Mouse (Mus musculus) erythroblast, adult 5-6 weeks (primary cell): ENCODE data around the gene Hoxa10. TPM values are rescaled to one million over a fixed set of nuclear protein-coding genes. Genes with fewer than 3 reads are reported as not detected.

Experiments used
- ATAC-seq: replicated peaks from 2 replicates; pipeline ENCODE4 v1.8.0; 2016; ENCODE audit warnings: moderate number of reproducible peaks, mild to moderate bottlenecking, moderate TSS enrichment, inconsistent platforms; ENCODE audit not compliant: poor library complexity, low FRiP score, severe bottlenecking
- total RNA-seq, 2 experiments: library from RNA; stranded (forward) in 1 of 2; stranded (reverse) in 1 of 2; fragments of 150-400 nt in 1 of 2; fragments of 200-764, 138-1000 nt in 1 of 2; gene quantifications; 2 replicates each; pipeline versions ENCODE4 v1.2.3 to v1.2.4; 2015 to 2017; ENCODE audit warnings: low replicate concordance in 2 of 2

Gene Hoxa10
- total RNA-seq, 2 experiments from 2014 or later, result not detected

DNA sequence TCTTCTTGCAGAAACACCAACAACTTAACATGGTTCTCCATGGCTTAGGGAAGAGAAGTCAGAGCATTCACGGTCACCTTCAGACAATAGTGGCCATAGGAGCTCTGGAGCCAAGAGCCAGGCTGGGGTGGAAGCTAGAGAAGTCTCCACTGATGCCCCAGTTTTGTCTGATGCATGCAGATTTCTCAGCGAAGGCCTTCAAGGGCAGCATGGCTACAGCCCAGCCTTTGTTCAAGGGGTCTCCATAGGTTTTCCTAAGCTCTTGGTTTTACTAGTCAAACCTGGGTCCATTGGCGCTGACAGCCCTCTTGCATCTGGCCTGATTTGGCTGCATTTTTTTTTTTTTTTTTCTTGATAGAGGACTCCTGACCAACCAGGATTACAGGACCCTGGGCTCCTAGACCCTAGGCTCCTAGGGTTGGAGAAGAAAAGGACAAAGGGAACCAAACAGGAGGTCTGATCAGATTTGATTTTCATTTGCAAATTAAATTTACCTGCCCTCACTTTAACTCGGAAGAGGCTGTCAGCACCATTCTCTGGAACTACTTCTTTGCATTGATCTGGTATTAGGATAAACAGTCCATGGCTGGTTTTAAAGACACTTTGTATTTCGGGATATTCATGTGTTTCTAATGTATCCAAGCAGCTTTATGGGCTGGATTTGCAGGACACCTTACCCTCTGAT, 23.6 kb upstream of the Hoxa10 start:
- no peak for ATAC-seq

DNA sequence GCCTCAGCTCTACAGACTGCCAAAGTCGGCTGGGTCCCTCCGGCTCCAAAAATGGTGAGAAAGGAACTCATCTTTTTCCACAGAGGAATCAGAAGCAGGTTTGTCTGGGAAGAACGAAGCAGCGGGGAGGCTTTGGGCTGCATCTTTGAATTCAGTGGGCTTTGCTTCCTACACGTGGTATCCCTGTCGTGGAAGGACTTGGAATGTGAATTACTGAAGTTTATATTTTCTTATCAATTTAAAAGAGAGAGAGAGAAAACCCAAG, 22.6 kb upstream of the Hoxa10 start:
- ATAC-seq, result no peak

DNA sequence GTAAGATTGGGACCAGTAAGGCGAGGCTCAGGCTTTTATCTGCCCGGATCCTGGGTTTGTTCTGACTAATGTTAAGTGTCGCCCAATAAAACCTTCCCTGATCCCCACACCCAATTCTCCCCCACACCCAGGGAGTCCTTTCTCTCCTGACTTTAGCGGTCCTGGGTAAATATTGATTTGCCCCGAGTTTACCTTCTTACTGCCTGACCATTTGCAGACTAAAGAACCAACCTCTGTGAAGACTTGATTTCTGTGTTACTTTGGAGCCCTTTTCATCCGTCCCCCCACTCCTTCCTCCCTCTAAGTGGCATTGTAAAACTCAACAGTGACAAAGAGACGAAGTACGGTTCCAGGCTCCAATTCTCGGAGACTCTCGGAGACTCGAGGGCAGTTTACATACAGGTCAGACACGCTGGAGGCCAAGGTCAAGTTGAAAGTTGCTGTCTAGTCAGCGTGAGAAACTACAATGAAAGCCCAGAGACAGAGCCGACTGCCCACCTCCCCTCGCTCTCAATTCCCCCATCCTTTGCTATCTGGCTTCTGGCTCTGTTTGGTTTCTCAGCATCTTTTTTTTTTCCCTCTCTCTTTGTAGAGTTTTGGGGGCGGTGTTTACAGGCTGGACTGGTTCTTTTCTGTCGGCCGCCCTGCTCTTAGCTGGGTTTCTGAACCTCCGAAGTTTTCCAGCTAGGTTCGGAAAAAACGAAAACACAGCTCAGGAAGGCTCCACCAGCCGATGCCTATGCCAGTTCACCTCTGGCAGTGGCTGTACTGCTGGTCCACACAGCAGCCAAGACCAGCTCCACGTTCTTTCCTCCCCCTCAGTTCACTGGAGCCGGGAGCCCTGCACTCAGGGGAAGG, 22.0 kb upstream of the Hoxa10 start:
- no peak for ATAC-seq

DNA sequence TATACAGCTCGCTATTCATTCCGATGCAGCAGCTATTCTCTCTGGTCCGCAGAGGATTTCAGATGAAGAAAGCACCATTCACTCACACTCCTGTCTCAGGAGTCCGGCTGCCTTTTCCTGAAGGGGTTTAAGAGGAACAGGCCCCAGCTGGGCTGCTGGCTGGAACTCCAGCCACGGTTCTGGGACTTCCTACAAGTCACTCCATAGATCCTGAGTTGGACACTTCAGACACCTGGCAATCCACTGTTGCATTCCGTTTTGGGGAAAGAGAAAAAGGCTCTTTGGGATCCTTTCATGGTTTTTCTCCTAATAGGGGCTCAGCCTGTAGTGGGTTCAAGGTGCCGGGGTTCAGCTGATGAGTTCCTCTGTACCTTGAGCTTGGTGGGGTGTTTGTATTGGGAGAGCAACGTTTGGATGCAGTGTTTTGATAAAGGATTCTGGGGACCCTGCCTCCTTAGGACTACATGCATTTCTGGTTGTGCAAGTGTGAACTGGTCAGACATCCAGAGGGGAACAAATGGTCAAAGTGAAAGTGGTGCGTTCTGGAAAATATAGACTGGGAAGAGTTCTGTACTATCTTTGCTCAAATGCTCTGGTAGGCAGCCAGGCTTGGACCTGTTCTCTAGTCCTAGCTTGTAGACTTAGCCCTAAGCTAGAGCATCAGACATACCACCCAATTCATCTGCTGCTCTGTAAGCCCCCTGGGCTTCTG, 21.3 kb upstream of the Hoxa10 start:
- ATAC-seq, result no peak

DNA sequence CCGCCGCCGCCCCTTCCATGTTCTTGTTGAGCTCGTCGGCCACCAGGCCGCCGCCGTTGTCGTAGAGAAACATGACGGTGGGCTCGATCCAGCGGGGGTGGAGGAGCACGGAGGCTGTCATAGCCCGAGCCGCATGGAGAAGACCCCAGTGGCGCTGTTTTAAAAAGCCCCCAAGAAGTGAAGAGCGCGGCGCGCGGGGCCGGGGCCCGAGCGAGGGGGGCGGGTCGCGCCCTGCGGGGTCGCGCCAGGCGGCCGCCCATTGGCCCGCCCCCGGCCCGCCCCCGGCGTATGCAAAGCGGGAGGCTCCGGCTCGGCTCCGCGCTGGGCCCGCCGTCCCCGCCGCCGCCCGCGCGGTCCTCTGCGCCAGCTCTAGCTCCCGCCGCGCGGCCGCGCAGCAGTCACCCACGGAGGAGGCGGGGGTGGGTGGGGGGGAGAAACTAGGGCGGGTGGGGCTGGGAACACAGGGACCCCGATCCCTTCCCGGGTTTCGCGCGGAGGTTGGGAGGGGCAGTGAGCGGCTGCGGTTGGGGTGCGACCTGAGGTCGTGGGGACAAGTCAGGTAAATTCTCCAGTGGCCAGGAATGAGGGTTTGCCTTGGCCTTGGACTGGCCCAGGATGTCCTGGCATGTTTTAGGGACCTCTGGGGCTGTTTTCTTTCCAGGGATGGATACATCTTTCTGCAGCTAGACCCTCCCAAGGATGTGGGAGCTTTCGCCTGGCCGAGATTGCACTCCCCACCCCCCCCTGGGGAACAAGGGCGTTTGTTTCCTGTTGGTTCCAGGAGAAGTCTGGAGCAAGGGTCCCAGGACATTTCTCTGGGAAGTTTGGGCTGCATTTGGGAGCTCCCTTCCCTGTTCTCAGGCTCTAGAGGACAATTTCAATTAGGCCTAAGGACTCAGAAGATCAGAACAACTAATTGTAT, 20.3 kb upstream of the Hoxa10 start, which contains the start of gene Hoxa13:
Gene Hoxa13 (minus strand): TSS at position 227 of the 922 bp plus-strand sequence.
- no peak for ATAC-seq

DNA sequence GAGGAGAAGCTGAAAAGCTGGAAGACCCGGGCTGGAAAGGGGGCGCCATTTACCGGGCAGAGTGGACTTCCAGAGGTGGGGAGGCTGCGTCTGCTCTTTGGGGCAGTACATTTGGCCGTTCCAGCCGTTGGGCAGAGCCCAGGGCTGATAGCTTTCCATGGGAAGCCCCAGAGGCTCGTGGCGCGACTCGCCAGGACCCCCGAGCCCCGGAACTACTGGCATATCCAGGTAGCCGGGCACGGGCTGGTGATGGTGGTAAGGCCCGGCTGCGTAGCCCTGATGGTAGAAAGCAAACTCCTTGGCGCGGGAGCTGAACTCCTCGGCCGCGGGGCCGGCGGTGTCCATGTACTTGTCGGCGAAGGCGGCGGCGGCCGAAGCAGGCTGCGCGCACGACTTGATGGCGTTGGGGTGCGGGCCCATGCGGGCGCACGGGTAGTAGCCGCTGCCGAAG, 19.2 kb upstream of the Hoxa10 start:
- no peak for ATAC-seq

DNA sequence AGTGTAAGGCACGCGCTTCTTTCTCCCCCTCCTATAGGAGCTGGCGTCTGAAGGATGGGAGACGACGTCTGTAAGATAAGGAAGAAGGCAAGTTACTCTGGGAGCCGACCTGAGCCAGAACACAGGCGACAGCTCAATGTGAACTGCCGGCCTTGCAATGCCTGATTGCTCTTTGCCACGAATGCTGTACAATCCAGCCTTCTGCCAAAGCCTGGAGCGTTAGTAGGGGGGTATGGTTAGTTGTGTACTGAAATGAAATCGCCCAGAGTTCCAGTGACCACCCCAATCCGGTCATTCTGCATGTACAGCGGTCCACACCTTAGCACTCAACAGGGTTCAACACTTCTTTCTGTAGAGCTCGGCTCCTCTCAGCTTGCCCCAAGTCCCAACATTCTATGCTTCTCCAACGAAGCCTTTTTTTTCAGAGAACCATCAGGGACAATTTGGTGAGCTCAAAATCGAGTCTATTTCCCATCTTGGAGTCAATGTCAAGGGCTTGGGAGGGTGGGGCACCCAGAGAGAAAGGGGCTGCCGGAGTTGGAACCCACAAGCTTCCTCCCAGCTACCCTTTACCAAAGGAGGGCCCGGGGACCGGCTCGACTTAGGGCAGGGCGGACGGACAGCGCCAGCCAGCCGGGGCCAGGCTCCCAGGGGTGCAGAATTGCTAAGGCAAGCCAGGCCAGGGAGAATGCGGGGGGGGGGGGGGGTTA, 18.6 kb upstream of the Hoxa10 start:
- no peak for ATAC-seq

DNA sequence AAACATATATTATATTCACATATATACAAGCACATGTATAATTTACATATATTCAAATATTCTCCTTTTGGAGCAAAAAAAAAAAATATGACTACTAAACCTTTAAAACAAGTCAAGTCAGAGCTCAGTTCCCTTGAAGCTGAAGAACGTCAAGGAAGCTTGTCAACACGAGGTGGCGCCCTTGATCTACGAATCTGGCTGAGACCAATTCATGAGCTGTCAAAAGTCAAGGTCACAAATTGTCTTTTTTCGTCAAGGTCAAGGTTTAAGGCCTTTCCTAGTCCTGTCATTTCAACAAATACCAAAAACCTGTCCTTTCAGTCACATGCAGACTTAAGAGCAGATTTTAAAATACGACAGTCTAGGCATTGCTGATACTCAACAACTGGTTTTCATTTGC, 16.3 kb upstream of the Hoxa10 start:
- ATAC-seq, result no peak

DNA sequence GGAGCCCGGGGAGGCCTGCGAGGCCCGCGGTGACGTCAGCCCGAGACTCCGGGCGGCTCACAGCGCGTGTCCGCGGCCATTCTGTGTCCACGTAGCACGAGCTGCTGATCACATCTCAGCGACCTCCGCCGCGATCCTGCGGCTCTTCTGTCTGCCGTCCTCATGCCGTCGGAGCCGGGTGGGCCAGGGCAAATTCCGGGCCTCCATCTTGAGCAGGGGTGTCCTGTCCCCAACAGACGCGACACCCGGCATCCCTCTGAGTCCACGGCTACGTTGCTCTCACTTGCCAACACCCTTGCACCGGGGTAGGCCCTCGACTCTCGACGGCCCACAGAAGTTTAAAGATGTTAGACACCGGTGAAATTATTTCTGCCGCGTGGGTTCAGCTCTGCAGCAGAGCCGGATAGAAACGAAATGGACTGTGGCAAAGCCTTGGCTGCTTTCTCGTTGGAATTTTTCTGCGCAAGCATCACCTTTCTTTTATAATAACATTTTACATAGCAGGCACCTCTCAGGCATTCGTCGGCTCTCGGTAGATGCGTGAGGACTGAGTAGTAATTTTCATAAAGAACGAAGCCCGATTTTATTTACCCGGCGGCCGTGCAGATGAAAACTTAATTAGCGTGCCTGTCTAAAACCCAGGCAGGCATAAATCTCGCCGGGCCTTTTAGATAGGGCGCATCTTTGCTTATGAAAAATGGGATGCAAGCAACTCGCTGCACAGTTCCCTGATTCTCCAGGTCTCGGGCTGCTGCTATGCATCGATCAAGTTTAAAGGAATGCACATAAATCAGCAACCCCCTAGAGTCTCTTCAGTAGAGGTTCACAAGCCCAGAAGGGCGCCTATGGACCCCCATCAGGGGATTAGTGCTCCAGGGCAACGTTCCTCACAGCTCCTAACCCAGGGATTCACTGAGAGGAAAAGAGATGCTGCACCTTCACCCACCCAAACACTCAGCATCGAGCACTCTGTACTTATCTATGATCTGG, 13.2 kb upstream of the Hoxa10 start:
- ATAC-seq, result no peak

DNA sequence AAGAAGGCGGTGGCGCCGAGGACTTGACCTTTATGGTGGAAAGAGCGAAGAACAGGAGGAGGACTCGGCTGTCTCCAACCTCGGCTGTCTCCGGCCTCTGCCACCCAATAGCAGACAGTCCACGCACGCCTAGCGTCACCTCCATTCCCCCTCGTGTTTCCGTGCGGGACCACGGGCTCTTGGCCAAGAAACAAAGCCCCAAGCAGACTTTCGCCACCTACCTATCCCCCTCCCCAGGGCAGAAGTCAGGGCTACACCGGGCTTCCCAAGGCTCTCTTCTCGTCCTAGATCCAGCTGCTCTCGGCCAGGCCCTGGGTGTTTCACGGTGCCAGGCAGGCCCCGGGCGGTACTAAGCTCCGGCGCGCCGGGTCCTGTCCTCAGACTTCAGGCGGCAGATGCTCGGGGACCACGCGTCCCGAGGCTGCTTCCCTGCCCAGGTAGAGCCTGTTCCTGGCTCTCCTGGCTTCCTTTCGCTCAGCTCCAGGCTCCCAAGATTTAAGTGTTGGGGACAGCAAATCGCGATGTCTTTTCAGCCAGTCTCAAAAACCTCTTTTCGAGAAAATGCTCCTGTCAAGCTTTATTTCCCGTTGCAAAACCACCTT, 12.2 kb upstream of the Hoxa10 start:
- ATAC-seq, result no peak

DNA sequence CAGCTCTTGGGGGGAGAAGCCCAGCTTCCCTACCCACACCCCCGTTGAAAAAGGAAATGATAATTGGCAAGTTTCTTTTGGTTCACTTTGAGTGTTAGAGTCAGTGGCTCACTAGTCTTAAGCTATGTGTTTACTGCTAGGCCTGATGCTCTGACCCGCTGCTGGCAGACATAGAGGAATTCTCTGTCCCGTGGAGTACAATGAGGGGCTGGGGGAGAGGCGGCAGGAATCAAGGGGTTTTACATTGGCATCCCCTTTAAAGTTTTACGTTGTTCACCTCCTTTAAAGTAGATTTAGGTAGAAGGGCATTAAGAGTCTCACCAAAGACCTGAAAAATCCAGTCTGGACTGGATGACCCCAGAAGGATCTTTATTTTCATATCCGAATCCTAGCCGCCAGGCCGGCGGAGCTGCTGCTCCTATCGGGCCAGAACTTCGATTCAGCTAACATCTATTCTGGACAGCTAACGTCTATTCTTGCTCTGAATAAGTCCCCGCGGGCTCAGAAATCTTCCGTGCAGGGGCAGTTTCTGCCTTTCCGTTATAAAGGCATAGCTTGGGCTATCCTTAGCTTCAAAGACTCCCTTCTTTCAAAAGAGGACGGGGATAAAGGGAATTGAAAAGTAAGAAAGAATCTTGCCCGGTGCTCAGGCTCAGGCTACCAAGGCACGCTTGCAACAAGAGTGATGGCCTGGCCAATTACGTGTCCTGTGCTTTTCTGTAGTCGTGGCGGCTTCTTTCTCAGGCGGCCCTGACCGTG, 11.5 kb upstream of the Hoxa10 start:
- ATAC-seq, result no peak

DNA sequence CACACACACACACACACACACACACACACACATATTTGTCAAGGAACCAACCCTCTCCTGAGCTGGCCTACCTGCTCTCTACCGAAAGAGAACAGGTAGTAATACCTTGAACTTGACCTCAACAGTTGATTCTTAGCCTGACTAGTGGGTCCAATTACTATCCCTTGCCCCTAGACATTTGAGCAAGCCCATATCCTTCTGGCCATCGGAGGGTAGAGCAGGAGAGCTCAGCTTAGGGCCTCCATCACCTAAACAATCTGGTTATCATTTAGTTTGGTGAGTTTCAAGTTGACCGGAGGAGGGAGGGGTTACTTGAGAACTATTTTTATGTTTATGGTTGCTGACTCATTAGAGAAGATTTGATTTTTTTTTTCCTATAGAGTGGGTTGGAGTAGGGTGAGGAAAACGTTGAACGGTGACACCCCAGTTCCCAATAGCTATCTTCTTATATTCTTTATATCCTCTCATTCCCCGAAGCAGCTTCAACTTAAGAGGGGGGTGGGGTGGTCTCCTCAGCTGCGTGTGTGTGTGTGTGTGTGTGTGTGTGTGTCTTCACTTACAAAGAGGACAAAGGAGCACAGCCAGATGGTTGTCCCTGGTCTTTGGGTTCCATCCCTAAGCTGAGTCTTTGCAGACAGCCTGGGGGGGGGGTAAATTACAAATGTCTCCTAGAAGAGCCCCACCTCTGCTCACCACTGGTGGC, 10.7 kb upstream of the Hoxa10 start:
- ATAC-seq, result no peak

DNA sequence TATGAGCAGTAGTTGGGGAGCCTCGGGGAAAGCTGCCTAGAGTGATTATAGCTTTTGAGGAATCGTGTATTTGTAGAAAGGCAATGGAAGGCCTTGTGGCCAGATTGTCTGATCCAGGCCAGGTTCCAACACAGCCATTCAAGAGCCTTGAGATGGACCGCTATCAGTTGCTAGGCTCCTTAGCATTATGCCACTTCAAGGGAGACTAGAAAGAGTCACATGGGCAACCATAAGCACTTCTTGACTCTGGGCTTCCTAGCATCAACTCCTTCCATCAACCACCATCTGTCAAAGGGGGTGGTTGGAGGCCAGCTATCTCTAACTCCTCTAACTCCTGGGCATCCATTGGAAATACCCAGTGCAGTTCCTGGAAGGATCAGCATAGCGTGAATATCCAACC, 9.2 kb upstream of the Hoxa10 start:
- no peak for ATAC-seq

DNA sequence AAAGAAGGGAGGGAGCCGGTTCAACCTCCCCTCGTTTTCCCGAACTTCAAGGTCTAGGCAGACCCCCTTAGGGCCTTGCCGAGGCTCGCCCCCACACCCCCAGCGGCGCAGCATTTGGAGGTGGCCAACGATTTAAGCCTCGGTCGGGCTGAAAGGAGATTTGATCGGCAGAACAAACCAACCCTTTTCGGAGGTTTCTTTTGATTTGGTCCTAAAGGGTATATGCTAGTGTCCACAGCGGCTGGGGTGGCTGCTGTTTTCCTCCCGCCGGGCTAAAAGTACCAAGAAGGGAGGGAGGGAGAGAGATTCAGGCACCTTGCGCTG, 8.7 kb upstream of the Hoxa10 start:
- ATAC-seq, result no peak

DNA sequence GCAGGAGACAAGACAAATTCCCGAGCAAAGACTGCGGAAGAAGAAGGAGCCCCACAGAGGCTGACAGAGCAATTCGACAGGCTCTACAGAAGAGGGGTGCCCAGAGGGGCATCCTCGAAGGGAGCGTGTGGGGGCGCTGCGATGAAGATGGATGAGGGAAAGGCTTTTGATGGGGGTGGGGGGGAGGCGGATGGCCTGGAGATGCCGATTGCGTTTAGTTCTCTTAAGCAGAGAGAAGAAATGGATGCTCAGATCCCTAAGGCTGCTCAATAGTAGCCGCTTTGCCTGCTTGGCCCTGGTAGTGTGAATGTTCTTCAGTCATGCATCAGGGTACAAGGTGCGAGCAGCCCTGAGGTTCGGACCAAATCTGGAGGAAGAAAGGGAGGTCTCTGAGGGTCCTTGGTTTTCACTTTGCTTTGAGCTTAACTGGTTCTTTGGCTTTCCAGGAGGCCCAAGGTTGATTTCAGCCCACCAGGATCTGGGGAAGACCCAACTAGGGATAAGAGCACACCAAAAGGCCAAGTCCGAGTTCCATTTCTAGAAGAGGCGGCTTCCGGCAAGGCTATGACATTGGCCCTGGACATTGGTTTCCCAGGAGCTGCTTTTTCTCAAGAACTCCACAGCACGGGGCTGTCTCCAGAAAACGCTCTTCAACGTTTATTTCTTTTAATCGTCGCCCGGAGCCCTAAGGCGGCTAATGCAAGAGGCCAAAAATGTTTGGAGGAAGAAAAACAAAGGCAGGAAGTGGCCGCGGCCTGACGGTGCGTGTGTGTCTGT, 8.2 kb upstream of the Hoxa10 start:
- no peak for ATAC-seq
